Mouse (Mus musculus): ENCODE data around the gene Rpl27a. TPM values are rescaled to one million over a fixed set of nuclear protein-coding genes. Genes with fewer than 3 reads are reported as not detected.

Gene Rpl27a
- polyA plus RNA-seq (2012), result 7,480 and 9,948 TPM in 2 replicates

GRCm38 (mm10) chr7:109518838-109519696 lies at the start of gene Rpl27a:
Gene Rpl27a (plus strand): TSS chr7:109519147.
- no peak for TF ChIP-seq GATA1 (IDR thresholded peaks at IDR 0.05; ENCODE audit: low read length)

- no peak for TF ChIP-seq GATA1 (IDR thresholded peaks at IDR 0.05; ENCODE audit: low read length)
These were observed 48.2 kb upstream of the Rpl27a start for GRCm38 (mm10) chr7:109470700-109471099.

DNA sequence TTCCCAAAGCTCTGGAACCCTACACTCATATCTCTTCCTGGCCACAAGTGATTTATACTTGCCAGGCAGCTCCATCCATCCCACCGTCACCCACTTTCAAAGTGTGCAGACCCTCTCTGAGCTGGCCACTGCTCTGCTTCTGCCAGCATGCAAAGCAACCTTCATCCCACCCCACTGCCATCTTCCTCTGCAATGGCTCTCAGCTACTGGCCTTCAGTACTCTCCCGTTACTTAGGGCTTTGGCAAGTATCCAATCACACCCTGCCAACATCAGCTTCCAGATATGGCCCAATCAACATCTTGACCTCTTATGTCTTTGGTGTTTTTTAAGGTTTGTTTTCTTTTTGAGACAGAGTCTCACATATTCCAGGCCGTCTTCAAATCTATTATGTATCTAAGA lies 41.0 kb upstream of the Rpl27a start:
- TF ChIP-seq GATA1 (IDR thresholded peaks at IDR 0.05; ENCODE audit: low read length), result no peak

- TF ChIP-seq GATA1 (IDR thresholded peaks at IDR 0.05; ENCODE audit: low read length), result no peak
These were observed 38.2 kb upstream of the Rpl27a start for GRCm38 (mm10) chr7:109480765-109481197.

- no peak for TF ChIP-seq GATA1 (IDR thresholded peaks at IDR 0.05; ENCODE audit: low read length)
These were observed 34.7 kb upstream of the Rpl27a start for GRCm38 (mm10) chr7:109484221-109484620.

GRCm38 (mm10) chr7:109492616-109493318 lies 26.2 kb upstream of the Rpl27a start:
- no peak for TF ChIP-seq GATA1 (IDR thresholded peaks at IDR 0.05; ENCODE audit: low read length)

GRCm38 (mm10) chr7:109493319-109494316 lies 25.3 kb upstream of the Rpl27a start:
- TF ChIP-seq GATA1 (IDR thresholded peaks at IDR 0.05; ENCODE audit: low read length), result no peak

DNA sequence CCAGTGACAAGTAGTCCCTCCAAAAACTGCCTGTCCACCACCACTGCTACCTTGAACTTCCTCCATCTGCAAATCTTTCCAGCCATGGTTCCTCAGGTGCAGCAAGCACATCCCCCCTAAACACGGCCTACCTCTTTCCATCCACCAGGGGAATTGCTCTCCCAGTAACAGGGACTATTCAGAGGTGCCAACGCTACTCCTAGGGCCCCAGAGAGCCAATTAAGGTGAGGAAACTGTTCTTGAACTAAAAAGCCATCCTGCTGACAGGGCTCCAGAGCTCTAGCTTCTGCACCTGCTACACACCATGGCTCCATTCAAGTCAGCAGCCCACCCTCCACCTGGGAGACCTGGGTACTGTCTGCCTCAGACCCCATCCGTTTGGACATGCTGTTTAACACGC lies 21.4 kb upstream of the Rpl27a start:
- no peak for TF ChIP-seq GATA1 (IDR thresholded peaks at IDR 0.05; ENCODE audit: low read length)

GRCm38 (mm10) chr7:109507119-109507518 lies 11.8 kb upstream of the Rpl27a start:
- no peak for TF ChIP-seq GATA1 (IDR thresholded peaks at IDR 0.05; ENCODE audit: low read length)

DNA sequence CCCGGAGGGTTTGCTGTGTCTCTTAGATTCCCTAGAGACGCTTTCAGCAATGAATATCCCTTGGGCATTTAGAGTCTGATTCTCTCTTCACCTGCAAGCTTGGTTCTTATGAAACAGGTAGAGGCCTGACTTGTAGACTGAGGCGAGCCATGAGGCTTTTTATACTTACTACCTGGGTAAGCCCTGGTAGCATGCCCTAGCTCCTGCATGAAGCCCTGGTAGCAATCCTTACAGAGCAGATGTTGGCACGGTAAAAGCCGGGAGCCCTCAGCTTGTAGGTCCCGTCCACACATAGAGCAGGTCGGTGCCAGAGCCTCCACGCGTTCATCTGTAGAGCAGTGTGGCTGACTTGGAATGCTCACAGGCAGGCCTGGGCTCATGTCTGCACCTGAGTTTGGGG lies 11.4 kb upstream of the Rpl27a start:
- TF ChIP-seq GATA1 (IDR thresholded peaks at IDR 0.05; ENCODE audit: low read length), result no peak

GRCm38 (mm10) chr7:109508034-109508433 lies 10.9 kb upstream of the Rpl27a start, which contains the start of gene Trim66:
Gene Trim66 (minus strand): TSS chr7:109508134.
- TF ChIP-seq GATA1 (IDR thresholded peaks at IDR 0.05; ENCODE audit: low read length), result no peak

DNA sequence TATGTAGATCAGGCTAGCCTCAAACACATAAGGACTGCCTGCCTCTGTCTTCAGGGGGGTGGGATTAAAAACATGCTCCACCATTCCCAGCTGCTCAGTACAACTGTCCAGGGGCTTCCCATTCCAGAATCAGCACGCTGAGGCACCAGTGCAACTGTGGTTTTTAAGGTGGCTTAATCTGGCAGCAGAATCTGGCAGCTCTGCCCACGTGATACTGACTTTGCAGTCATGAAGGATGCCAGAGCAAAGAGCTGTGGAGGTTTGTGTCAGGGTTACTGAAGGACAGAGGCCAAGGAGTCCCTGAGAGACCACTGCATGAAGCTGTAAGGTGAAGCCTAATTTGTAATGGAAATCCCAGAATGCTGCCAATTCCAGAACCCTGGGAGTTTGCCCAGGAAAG lies 8.1 kb upstream of the Rpl27a start:
- no peak for TF ChIP-seq GATA1 (IDR thresholded peaks at IDR 0.05; ENCODE audit: low read length)

GRCm38 (mm10) chr7:109511838-109512237 lies 7.1 kb upstream of the Rpl27a start:
- TF ChIP-seq GATA1 (IDR thresholded peaks at IDR 0.05; ENCODE audit: low read length), result no peak

DNA sequence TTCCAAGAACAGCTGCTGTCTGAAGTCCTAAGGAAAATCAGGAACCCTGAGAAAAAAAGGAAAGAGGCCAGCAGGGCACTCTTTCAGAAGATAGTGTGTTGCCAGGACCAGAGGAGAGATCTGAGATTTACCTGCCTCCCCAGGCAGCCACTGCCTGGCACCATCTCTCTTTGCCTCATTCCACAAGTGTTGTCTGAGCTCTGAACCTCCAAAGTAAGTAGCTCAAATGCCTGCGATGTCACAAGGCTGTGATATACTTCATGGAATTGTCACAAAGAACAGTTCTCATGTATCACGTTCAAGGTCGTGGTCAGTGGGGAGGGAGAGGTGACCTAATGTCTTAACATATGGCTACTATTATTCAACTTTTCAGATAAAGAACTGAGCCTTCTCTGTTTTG lies 2.4 kb upstream of the Rpl27a start:
- no peak for TF ChIP-seq GATA1 (IDR thresholded peaks at IDR 0.05; ENCODE audit: low read length)

DNA sequence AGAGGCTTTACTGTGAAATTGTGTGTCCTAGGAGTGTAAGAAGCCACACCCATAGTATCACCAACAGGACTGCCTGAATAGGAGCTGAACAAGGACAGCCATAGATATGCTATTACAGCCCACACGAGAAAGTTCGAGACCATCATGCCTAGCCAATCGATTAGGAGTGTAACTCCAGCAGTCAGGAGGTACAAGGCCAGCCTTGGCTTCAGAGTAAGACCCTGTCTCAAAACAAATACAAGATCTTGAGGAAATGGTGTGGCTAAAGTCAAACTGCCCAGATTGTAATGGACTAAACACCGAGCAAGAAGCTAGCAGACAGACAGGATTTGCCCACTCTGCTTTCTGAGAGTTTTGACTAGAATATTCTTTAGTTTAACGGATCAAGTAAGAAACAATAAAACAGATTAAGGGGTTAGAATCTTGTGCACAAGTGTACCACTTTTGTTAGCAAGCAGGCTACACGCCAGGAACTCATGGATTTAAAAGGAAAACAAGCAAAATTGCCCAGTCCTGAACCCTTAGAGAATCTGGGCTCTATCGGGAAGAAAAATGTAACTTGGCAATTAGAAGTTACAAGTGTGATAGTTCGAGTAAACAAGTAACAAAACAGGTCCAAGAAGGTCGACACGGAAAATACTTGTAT lies 788 bp upstream of the Rpl27a start:
- TF ChIP-seq GATA1 (IDR thresholded peaks at IDR 0.05; ENCODE audit: low read length), result no peak
